Mouse (Mus musculus): ENCODE results near the gene Gcgr.
A peak's percentile ranks its signal among the peaks of the same experiment; 100 is the strongest.
"Not testable (repeated sequence)": the region's sequence is repeated elsewhere in the genome, so short reads cannot be mapped to it uniquely, and the experiment has no call there.

The Gcgr gene

DNA sequence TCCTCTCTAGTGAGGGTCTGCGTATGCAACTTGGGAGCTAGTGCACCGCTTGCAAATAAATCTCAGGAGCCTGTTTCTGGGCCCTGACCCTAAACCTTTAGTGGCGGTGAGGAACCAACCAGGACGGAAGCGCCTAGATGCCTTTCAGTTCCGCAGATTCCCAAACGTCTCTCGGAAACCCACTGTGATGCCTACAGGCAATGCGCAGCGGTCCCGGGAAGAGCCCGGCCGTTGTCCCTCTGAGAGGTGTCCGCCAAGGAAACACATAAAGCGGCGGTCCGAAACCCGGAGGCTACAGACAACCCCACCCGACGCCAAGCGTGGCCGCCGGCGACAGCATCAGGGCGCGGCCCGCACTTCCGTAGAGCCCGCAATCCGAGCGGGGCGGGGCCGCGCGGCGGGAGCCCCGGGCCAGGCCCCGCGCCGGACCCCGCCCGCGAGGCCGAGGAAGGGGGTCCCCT lies 50.4 kb downstream of the Gcgr start:
- no peak for ATAC-seq (ENCODE audit: insufficient number of reproducible peaks, low FRiP score, low TSS enrichment)

DNA sequence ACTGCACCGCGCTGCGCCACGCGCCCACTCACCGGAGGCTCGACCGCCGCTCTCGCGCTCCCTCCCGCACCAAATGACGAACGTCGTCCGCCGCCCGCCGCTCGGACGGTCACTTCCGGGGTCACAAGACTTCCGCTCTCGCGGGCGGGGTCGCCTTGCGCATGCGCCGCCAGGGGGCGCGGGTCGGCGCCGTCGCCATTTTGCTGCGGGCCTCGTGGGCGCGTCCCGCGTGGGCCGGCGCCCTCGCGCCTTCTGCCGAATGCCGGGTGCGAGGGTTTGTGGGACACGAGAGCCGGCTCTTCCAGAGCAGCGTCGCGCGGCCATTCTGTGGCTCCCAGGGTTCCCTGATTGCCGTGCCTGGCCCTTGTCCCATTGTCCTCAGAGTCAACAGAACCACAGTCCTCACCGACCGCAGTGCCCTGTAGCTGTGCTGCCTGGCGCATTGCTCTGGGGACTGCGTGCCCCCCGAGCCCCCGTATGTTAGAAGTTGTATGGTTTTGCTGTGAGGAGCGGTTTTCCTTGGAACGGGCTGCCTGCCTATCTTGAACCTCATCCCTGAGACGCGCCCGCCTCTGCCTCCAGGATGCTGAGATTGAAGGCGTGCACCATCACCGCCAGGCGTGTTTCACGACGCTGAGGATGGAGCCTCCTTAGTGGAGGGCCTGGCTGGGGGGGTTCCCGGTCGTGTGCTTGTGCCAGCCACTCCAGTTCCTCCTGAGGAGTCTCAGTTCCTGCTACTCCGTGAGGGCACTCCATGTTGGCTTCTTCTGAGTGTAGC lies 51.2 kb downstream of the Gcgr start, which contains the start of gene Arhgdia:
Gene Arhgdia (minus strand): TSS at position 135 of the 778 bp plus-strand sequence.
- ATAC-seq (ENCODE audit: insufficient number of reproducible peaks, low FRiP score, low TSS enrichment) = peak; percentile 60; the same call in 1 of the 2 replicates

DNA sequence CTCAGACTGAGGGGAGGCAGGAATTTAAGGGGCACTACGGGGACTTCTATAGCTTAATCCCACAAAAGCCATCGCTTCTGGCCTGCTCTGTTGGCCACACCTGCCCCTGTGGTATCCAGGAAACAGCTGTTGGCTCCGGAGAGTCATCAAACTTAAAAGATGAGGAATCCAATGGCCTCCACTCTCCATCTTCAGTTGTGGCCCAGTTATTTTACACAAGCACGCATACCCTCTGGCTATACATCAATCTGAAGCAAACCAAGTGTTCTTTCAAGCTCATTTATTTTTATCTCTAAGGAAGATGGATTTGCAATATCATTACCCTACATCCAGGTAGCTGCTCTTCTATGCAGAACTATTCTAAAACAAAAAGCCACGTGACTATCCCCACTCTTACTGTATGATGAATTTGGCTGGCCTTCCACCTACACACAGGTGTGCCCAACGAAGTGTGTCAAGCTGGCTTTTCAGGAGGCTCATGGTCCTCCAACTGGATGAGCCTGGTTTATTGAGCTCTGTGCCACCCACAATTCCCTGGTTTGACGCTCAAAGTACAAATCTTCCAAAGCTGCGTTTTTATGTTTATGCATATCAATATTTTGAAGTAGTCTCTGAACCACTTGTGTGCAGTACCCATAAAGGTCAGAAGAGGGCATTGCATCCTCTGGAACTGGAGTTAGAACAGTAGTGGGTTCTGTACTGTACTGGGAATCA lies 51.9 kb downstream of the Gcgr start:
- ATAC-seq (ENCODE audit: insufficient number of reproducible peaks, low FRiP score, low TSS enrichment) = no peak

DNA sequence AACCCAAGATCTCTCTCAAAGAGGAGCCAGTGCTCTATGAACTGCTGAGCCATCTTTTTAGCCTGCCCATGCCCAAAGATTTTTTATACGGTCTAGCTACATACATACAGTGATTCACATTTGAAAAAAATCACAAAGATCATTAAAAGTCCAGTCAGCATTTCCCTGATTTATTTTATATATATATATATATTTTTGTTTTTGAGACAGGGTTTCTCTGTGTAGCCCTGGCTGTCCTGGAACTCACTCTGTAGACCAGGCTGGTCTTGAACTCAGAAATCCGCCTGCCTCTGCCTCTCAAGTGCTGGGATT lies 52.4 kb downstream of the Gcgr start:
- ATAC-seq (ENCODE audit: insufficient number of reproducible peaks, low FRiP score, low TSS enrichment) = not testable (repeated sequence)

DNA sequence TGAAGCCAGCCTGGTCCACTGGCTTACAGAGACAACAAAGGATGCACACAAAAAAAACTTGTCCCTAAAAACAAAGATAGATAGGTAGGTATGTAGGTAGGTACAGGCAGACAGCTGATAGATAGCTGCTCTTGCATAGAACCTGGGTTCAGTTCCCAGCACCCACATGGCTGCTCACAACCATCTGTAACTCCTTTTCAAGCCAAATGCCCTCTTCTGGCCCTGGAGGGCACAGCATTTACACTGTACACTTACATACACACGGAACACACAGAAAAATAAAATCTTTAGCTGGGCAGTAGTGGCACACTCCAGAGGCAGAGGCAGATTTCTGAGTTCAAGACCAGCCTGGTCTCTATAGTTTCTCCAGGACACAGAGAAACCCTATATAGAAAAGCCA lies 53.4 kb downstream of the Gcgr start:
- no peak for ATAC-seq (ENCODE audit: insufficient number of reproducible peaks, low FRiP score, low TSS enrichment)

DNA sequence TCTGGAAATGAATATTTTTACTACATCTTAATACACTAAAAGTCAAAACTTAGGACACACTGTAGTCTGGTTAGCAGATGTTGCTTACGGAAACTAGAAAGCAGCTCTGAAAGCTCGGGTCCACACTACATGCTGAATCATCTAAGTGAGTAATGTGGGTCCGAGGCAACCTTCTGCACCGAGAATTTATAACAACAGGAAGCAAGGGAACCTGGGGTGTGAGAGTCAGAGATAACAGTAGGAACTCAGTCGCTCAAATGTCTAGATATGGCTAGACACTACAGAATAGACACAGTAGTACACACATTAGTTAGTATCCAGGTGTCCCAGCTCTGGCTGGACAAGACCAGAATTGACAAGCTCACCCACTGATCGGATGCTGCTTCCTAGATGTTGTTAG lies 58.0 kb downstream of the Gcgr start:
- ATAC-seq (ENCODE audit: insufficient number of reproducible peaks, low FRiP score, low TSS enrichment) = no peak

Measured in cerebellum, adult (tissue).